Mouse (Mus musculus) CH12.LX (cell line): ENCODE results near the gene Adcy7. TPM values are rescaled to one million over a fixed set of nuclear protein-coding genes. Genes with fewer than 3 reads are reported as not detected.

Experiments
- DNase-seq: peaks from one replicate; pipeline ENCODE4 v3.0.0-alpha.2; 2013; ENCODE audit errors: extremely low read depth
- H3K27ac ChIP-seq: 2 replicates; pipeline ENCODE4 v1.5.1; 2012; ENCODE audit warnings: low read depth, mild to moderate bottlenecking, control low read depth, moderate library complexity; ENCODE audit not compliant: insufficient read depth
- H3K27me3 ChIP-seq: replicated peaks from 2 replicates; pipeline ENCODE3; 2012; ENCODE audit warnings: inconsistent platforms
- H3K36me3 ChIP-seq, 2 experiments: replicated peaks in 1 of 2; 2 replicates each; pipeline versions ENCODE3 to v1.6.1; 2012; ENCODE audit warnings: inconsistent platforms in 1 of 2, low read length in 1 of 2, mild to moderate bottlenecking in 1 of 2, mixed read lengths in 1 of 2, moderate library complexity in 1 of 2; ENCODE audit not compliant: control insufficient read depth in 1 of 2, insufficient read depth in 1 of 2
- H3K4me1 ChIP-seq, 2 experiments: 2 replicates each; pipeline ENCODE4 v1.6.1; 2012; ENCODE audit warnings: inconsistent platforms in 1 of 2, moderate library complexity in 1 of 2; ENCODE audit not compliant: insufficient read depth in 2 of 2, control insufficient read depth in 1 of 2
- H3K4me2 ChIP-seq: 2 replicates; pipeline ENCODE4 v1.6.1; 2012; ENCODE audit warnings: low read depth, mild to moderate bottlenecking, control low read depth; ENCODE audit not compliant: poor library complexity, insufficient read depth, severe bottlenecking
- H3K4me3 ChIP-seq, 3 experiments: fragments of 150-350 bp in 1 of 3; sonication (generic) in 1 of 3; replicated peaks in 1 of 3; 2 replicates each; pipeline versions ENCODE3 to v1.5.1; 2011 to 2012; ENCODE audit warnings: low read depth in 2 of 3, low read length in 2 of 3, mild to moderate bottlenecking in 2 of 3, moderate library complexity in 2 of 3, control low read depth in 1 of 3, improper control_type of control experiment in 1 of 3, inconsistent platforms in 1 of 3, mixed read lengths in 1 of 3; ENCODE audit not compliant: poor library complexity in 1 of 3
- H3K79me2 ChIP-seq: replicated peaks from 2 replicates; pipeline ENCODE4 v1.6.1; 2012; ENCODE audit warnings: mild to moderate bottlenecking, moderate library complexity; ENCODE audit not compliant: control insufficient read depth, poor library complexity, insufficient read depth, severe bottlenecking; ENCODE audit errors: extremely low read depth
- H3K9ac ChIP-seq: 2 replicates; pipeline ENCODE4 v1.6.1; 2012; ENCODE audit warnings: low read depth, mild to moderate bottlenecking, control low read depth, moderate library complexity; ENCODE audit not compliant: insufficient read depth
- H3K9me3 ChIP-seq: replicated peaks from 2 replicates; pipeline ENCODE3; 2012; ENCODE audit warnings: low read length, inconsistent platforms, mixed read lengths
- BHLHE40 ChIP-seq: IDR thresholded peaks from 2 replicates; pipeline ENCODE4 v1.6.1; 2011; ENCODE audit warnings: mild to moderate bottlenecking, low read depth, low read length, improper control_type of control experiment
- CHD2 ChIP-seq: IDR thresholded peaks from 2 replicates; pipeline ENCODE4 v1.6.1; 2011; ENCODE audit warnings: low read length, improper control_type of control experiment
- CTCF ChIP-seq, 2 experiments: IDR thresholded peaks in 1 of 2; conservative IDR thresholded peaks in 1 of 2; 2 replicates each; pipeline ENCODE4 v1.5.1; 2011 to 2012; ENCODE audit warnings: low read depth in 2 of 2, low read length in 2 of 2, improper control_type of control experiment in 1 of 2, inconsistent platforms in 1 of 2, mild to moderate bottlenecking in 1 of 2, moderate library complexity in 1 of 2
- GABPA ChIP-seq: IDR thresholded peaks from 2 replicates; pipeline ENCODE4 v1.6.1; 2012; ENCODE audit warnings: low read depth, low read length, improper control_type of control experiment, inconsistent platforms; ENCODE audit not compliant: insufficient replicate concordance
- JUND ChIP-seq: conservative IDR thresholded peaks from 2 replicates; pipeline ENCODE4 v1.6.1; 2011; ENCODE audit warnings: low read depth, low read length, improper control_type of control experiment
- MAFK ChIP-seq: IDR thresholded peaks from 2 replicates; pipeline ENCODE4 v1.6.1; 2011; ENCODE audit warnings: low read length, improper control_type of control experiment; ENCODE audit not compliant: insufficient replicate concordance
- MAX ChIP-seq: IDR thresholded peaks from 2 replicates; pipeline ENCODE4 v1.6.1; 2011; ENCODE audit warnings: low read length, improper control_type of control experiment
- MYC ChIP-seq: IDR thresholded peaks from 2 replicates; pipeline ENCODE4 v1.6.1; 2011; ENCODE audit warnings: low read depth, mild to moderate bottlenecking, improper control_type of control experiment, low read length
- NELFE ChIP-seq: IDR thresholded peaks from 2 replicates; pipeline ENCODE4 v1.6.1; 2011; ENCODE audit warnings: low read depth, low read length, improper control_type of control experiment
- RAD21 ChIP-seq: IDR thresholded peaks from 2 replicates; pipeline ENCODE4 v1.6.1; 2011; ENCODE audit warnings: low read depth, mild to moderate bottlenecking, low read length, improper control_type of control experiment, moderate library complexity
- SIN3A ChIP-seq: IDR thresholded peaks from 2 replicates; pipeline ENCODE4 v1.6.1; 2012; ENCODE audit warnings: low read length, improper control_type of control experiment, inconsistent platforms
- SMC3 ChIP-seq: IDR thresholded peaks from 2 replicates; pipeline ENCODE4 v1.6.1; 2011; ENCODE audit warnings: low read depth, low read length, improper control_type of control experiment
- TCF12 ChIP-seq: IDR thresholded peaks from 2 replicates; pipeline ENCODE4 v1.6.1; 2014; ENCODE audit warnings: low read depth, mild to moderate bottlenecking, inconsistent platforms, low read length, improper control_type of control experiment
- UBTF ChIP-seq: IDR thresholded peaks from 2 replicates; pipeline ENCODE4 v1.6.1; 2012; ENCODE audit warnings: low read depth, mild to moderate bottlenecking, inconsistent platforms, low read length, improper control_type of control experiment, moderate library complexity
- USF2 ChIP-seq: conservative IDR thresholded peaks from 2 replicates; pipeline ENCODE4 v1.6.1; 2011; ENCODE audit warnings: low read depth, low read length, improper control_type of control experiment
- ZKSCAN1 ChIP-seq: IDR thresholded peaks from 2 replicates; pipeline ENCODE4 v1.6.1; 2012; ENCODE audit warnings: low read depth, inconsistent platforms, low read length, improper control_type of control experiment, borderline replicate concordance
- dilution Hi-C: fragments of 300-500 bp; cut with MboI; formaldehyde crosslinking; loops from 2 replicates; pipeline ENCODE4 v1.14.3; 2020; ENCODE audit warnings: low sequenced_read_pairs; ENCODE audit not compliant: extremely low pct_unique_long_range_greater_than_20kb, extremely low pct_ligation_motif_present
- in situ Hi-C: fragments of 300-500 bp; cut with MboI; formaldehyde crosslinking; loops from 3 replicates; pipeline ENCODE4 v1.14.3; 2019; ENCODE audit warnings: low sequenced_read_pairs, low pct_ligation_motif_present, low pct_unique_long_range_greater_than_20kb, mixed read lengths
- polyA plus RNA-seq: library from polyadenylated mRNA; unstranded; fragments of >175 nt; gene quantifications from 2 replicates; pipeline ENCODE4 v1.2.1, GENCODE M21; 2012; ENCODE audit warnings: low read depth; ENCODE audit not compliant: insufficient read length
- total RNA-seq, 2 experiments: library from RNA; depleted of rRNA; stranded (reverse); fragments of 300-350 nt in 1 of 2; fragments of >200 nt in 1 of 2; gene quantifications; 2 replicates each; pipeline ENCODE4 v1.2.3; 2012 to 2014

Adcy7 gene
- total and polyA plus RNA-seq, 3 experiments = 25.7 to 28.5 (median 27.0) TPM

DNA sequence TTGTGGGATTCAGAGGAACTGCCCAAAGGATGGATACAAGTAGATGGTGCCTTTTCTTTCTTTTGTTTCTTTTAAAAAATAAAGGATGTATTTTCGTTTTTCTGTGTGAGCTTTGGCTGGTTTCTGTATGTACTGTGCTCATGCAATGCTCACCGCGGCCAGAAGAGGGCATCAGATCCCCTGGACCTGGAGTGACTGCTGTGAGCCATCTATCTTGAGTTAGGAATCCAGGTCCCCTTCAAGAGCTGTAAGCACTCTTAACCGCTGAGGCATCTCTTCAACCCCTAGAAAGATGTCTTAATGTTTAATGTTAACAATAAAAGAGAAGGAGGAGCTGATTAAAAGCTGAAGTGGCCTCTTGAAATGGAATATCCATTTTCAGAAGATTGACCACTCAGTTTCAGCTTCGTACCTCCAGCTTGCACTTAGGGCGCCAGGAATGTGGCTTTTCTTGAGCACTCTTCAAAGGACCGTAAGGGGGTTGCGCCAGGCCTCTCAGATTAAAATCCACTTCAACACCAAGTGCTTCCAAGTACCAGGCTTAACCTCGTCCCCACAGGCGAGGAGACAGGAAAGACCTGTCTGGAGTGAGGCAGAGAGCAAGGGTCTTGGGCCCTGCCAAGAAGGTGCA is 5.9 kb upstream of the Adcy7 start:
- Histone ChIP-seq H3K79me2 (no peaks in the 10 kb centered on the region), H3K4me2 (no peak overlapping the region), H3K4me3 (no peak overlapping the region), H3K27ac (no peak overlapping the region), H3K36me3 (no peaks in the 10 kb centered on the region), H3K27me3 (no peaks in the 10 kb centered on the region), H3K9me3 (no peaks in the 10 kb centered on the region), H3K9ac (no peak overlapping the region), H3K4me1 (peaks cover 11 to 41% of the 10 kb centered on the region in 2 experiments; a peak in 3 of 4 replicates)
- TF ChIP-seq SMC3 (peak; percentile 81), RAD21 (peak; percentile 74), CTCF (conservative IDR thresholded peaks at IDR 0.05 in 1 of 2, IDR thresholded peaks at IDR 0.05 in 1 of 2; ENCODE audit: low read depth in 2 of 2, low read length in 2 of 2) (peak; percentile 83 to 89), BHLHE40 (no peak)
- peak; percentile 73 for DNase-seq
- dilution Hi-C loops = no loop called here
- in situ Hi-C loops = loop anchor here (25.0 kb wide), 1 partner anchor 346 kb away; no protein-coding TSS in a partner anchor

DNA sequence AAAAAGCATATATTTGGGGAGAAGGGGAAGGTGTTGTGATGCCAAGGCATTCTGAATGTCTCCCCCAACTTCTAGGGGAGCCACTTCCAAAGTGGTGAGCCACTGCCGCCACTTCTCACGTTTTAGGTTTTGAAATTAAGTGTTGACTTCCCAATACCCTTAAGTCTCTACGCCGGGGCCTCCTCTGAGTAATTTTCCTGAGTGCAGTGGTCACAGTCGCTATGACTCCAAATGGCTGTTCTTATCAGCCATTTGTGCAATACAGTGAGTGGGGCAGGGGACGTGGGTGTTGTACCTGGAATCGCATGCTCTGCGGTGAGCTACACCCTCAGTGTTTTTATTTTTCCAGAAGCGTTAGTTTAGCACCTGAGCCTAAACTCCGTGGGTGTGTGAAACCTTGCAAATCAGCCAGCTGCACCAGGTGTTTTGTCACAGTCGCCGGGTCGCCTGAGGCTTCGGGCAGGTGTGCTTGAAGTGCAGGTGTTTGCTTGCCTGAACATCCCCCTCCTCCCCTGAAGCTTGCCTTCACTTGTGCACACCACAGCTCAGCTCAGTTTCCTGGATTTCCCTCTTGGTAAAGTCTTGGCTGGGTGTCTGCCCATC is 5.3 kb upstream of the Adcy7 start:
- Histone ChIP-seq H3K4me3 (no peak overlapping the region), H3K4me2 (no peak overlapping the region), H3K36me3 (no peaks in the 10 kb centered on the region), H3K9me3 (no peaks in the 10 kb centered on the region), H3K9ac (no peak overlapping the region), H3K4me1 (peaks cover 11 to 43% of the 10 kb centered on the region in 2 experiments; a peak in 3 of 4 replicates), H3K27me3 (no peaks in the 10 kb centered on the region), H3K79me2 (no peaks in the 10 kb centered on the region), H3K27ac (no peak overlapping the region)
- TF ChIP-seq TCF12 (peak; percentile 65; the same call in 1 of the 2 replicates), MAX (no peak)
- in situ Hi-C loops (loop anchor here (25.0 kb wide), 1 partner anchor 345 kb away; no protein-coding TSS in a partner anchor), dilution Hi-C loops (no loop called here)
- DNase-seq = no peak

DNA sequence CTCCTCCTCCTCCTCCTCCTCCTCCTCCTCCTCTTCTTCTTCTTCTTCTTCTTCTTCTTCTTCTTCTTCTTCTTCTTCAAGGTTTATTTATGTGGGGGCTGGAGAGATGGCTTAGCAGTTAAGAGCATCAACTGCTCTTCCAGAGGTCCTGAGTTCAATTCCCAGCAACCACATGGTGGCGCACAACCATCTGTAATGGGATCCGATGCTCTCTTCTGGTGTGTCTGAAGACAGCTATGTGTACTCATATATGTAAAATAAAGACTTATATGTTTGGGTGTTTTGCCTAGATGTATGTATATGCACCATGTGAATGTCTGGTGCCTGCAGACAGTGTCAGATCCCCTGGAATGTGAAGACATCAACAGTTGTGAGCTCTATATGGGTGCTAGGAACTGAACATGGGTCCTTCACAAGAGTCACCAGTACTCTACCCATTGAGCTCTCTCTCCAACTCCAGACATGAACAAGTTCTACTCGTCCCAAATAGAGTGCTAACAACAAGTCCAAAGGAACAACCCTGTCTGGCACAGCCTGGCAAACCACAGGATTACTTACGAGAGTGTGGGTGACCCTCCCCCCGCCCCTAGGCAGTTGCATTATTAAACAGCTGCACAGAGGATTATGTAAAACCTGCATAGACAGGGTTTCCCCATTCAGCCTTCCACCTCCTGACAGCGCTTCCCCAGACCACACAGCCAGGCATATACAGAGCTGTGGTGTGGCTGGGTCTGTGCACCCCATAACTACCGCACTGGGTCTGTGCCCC is 2.9 kb upstream of the Adcy7 start:
- Histone ChIP-seq H3K27me3 (no peaks in the 10 kb centered on the region), H3K4me2 (no peak overlapping the region), H3K9ac (no peak overlapping the region), H3K27ac (no peak overlapping the region), H3K9me3 (no peaks in the 10 kb centered on the region), H3K4me3 (no peak overlapping the region), H3K36me3 (no peaks in the 10 kb centered on the region), H3K4me1 (peaks cover 11 to 43% of the 10 kb centered on the region in 2 experiments; a peak in 3 of 4 replicates), H3K79me2 (no peaks in the 10 kb centered on the region)
- dilution Hi-C loops = no loop called here
- peak; percentile 44 for TF ChIP-seq SMC3
- no peak for TF ChIP-seq GABPA
- no peak for TF ChIP-seq MAFK
- no peak for TF ChIP-seq MYC
- peak in 1 of 2 experiments; percentile 54; a peak in 2 of 4 replicates for TF ChIP-seq CTCF (conservative IDR thresholded peaks at IDR 0.05 in 1 of 2, IDR thresholded peaks at IDR 0.05 in 1 of 2; ENCODE audit: low read depth in 2 of 2, low read length in 2 of 2)
- no peak for TF ChIP-seq USF2
- no peak for TF ChIP-seq JUND
- peak; percentile 30; the same call in 1 of the 2 replicates for TF ChIP-seq TCF12
- TF ChIP-seq CHD2 = no peak
- no peak for TF ChIP-seq SIN3A
- TF ChIP-seq NELFE = no peak
- no peak for TF ChIP-seq ZKSCAN1
- TF ChIP-seq UBTF = no peak
- peak; percentile 49 for TF ChIP-seq RAD21
- in situ Hi-C loops = loop anchor here (25.0 kb wide), 1 partner anchor 343 kb away; no protein-coding TSS in a partner anchor
- DNase-seq = peak; percentile 69
